Mouse (Mus musculus): ENCODE results near the gene Stk38l.

GRCm38 (mm10) chr6:146820177-146820965 is 95.6 kb downstream of the Stk38l start:
- TF ChIP-seq CTCF (IDR thresholded peaks at IDR 0.05; ENCODE audit: low read depth, low read length) (no peak), POLR2A (IDR thresholded peaks at IDR 0.05; ENCODE audit: borderline replicate concordance, low read depth, low read length) (no peak)

Data from bone marrow macrophage, adult 2 months (primary cell).